Mouse (Mus musculus): Measurements from ENCODE around the gene Taf10.

DNA sequence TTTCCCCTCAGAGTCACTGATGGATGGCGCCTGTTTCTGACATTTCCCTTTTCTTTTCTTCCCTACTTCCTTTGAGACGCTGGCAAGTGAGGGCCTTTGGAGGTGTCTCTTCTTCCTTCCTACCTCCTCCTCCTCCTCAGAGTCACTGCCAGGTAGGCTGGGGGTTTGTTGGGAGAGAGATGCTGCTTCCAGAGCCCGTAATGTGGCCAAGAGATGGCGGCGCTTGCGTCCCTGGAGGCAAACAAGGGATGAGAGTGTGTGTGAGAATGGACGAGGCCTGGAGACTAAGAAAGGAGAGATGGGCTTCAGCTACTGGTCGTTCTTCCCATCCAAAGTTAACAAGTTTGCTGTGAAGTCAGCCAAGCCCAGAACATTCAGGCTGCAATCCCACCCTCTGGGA lies 9.3 kb downstream of the Taf10 start:
- TF ChIP-seq MAFK (IDR thresholded peaks at IDR 0.05; ENCODE audit: insufficient read depth, low read depth, low read length) (no peak), ZC3H11A (IDR thresholded peaks at IDR 0.05; ENCODE audit: borderline replicate concordance, low read depth, low read length) (no peak), HCFC1 (IDR thresholded peaks at IDR 0.05; ENCODE audit: borderline replicate concordance, insufficient read depth, low read length) (no peak)

Measured in ES-E14 (cell line).